Mouse (Mus musculus) midbrain, embryonic 14.5 days (tissue): Measurements from ENCODE around the gene Rab30. TPM values are rescaled to one million over a fixed set of nuclear protein-coding genes. Genes with fewer than 3 reads are reported as not detected.

Experiments
- ATAC-seq: fragments of 200-750 bp; cut with Nextera tagmentation; 2 replicates; pipeline ENCODE4 v1.8.0; 2017; ENCODE audit warnings: moderate number of reproducible peaks, moderate library complexity; ENCODE audit not compliant: low FRiP score, low TSS enrichment
- DNase-seq: peaks from one replicate; pipeline ENCODE4 v3.0.0-alpha.2; 2015
- H3K27ac ChIP-seq: fragments of 300-500 bp; sonication (generic); replicated peaks from 2 replicates; pipeline ENCODE4 v1.5.1; 2014; ENCODE audit warnings: mild to moderate bottlenecking, low read depth, low read length, moderate library complexity
- H3K27me3 ChIP-seq: fragments of 300-500 bp; sonication (generic); 2 replicates; pipeline ENCODE4 v1.6.1; 2014; ENCODE audit warnings: low read length, control low read depth, mixed read lengths; ENCODE audit not compliant: control insufficient read depth, insufficient read depth
- H3K36me3 ChIP-seq: fragments of 300-500 bp; sonication (generic); 2 replicates; pipeline ENCODE4 v1.6.1; 2014; ENCODE audit warnings: low read length, control low read depth; ENCODE audit not compliant: control insufficient read depth, insufficient read depth
- H3K4me1 ChIP-seq: fragments of 300-500 bp; sonication (generic); 2 replicates; pipeline ENCODE4 v1.6.1; 2014; ENCODE audit warnings: mild to moderate bottlenecking, antibody characterized with exemption, low read length, control low read depth; ENCODE audit not compliant: control insufficient read depth, insufficient read depth
- H3K4me2 ChIP-seq: fragments of 300-500 bp; sonication (generic); 2 replicates; pipeline ENCODE4 v1.6.1; 2014; ENCODE audit warnings: mild to moderate bottlenecking, low read length, moderate library complexity
- H3K4me3 ChIP-seq: fragments of 300-500 bp; sonication (generic); replicated peaks from 2 replicates; pipeline ENCODE4 v1.5.1; 2014; ENCODE audit warnings: low read depth, low read length
- H3K9ac ChIP-seq: fragments of 300-500 bp; sonication (generic); replicated peaks from 2 replicates; pipeline ENCODE4 v1.6.1; 2014; ENCODE audit warnings: mild to moderate bottlenecking, low read length, moderate library complexity
- H3K9me3 ChIP-seq: fragments of 300-500 bp; sonication (generic); 2 replicates; pipeline ENCODE4 v1.6.1; 2016; ENCODE audit warnings: low read length, control low read depth, mixed read lengths; ENCODE audit not compliant: control insufficient read depth
- WGBS: fragments of 180-500 bp; shearing (Covaris S2); extraction: QIAGEN DNeasy Blood & Tissue Kit; methylation state at CpG from one replicate; pipeline ENCODE4 v1.1.7; 2014; 5-methylcytosine and 5-hydroxymethylcytosine counted together
- polyA plus RNA-seq: library from polyadenylated mRNA; unstranded; fragments of >200 nt; fragmentation: Nextera tagmentation; extraction: Ambion mirVana; gene quantifications from 2 replicates; pipeline ENCODE4 v1.2.1, GENCODE M21; 2014

Gene Rab30
- 28.1 and 40.2 TPM in 2 replicates for polyA plus RNA-seq

DNA sequence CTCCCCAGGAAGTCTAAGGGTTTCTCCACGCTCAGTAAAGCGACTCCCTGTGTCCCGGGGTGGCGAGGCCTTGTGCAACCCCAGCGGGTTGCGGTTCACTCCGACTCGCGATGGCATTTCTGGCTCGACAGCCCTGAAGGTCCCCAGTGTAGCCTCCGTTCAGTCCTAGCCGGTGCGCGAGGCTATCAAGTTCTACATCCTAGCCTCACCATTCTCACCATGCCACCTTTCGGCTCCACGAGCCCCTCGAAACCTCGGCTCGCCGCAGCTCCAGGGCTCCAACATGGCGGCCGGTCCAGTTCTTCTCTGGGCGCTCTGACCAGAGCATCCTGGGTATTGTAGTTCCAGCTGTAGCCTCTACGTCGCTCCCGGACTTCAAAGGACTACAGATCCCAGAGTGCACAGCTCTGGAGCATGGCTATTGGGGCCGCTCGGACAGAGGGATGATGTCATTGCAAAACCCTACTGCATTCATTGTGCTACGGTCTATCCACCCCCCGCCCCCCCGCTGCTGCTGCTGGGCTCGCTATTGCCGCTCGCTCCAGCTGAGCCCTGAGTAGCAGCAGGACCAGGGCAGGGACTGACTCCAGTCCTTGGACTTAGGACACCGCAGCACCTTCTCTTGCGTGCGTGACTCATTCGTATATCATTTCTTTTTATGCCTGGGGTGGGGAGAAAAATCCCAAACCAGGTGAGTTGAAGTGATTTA, at the start of gene Rab30:
Gene Rab30, plus strand, starts transcription at position 452 of the 709 bp plus-strand sequence.
- DNase-seq (peak; percentile 98), ATAC-seq (peak; percentile 100)
- Histone ChIP-seq H3K4me3 (peak within 1 kb of the TSS; percentile 90), H3K4me2 (peak within 1 kb of the TSS; percentile 90), H3K36me3 (peaks cover 17% of the 10 kb centered on the region), H3K9me3 (no peaks in the 10 kb centered on the region), H3K9ac (peak within 1 kb of the TSS; percentile 93), H3K27me3 (no peaks in the 10 kb centered on the region), H3K27ac (peak within 1 kb of the TSS; percentile 98), H3K4me1 (peaks cover 44% of the 10 kb centered on the region)
- WGBS, result under 1% methylated on average over 38 of the region's 38 CpGs

DNA sequence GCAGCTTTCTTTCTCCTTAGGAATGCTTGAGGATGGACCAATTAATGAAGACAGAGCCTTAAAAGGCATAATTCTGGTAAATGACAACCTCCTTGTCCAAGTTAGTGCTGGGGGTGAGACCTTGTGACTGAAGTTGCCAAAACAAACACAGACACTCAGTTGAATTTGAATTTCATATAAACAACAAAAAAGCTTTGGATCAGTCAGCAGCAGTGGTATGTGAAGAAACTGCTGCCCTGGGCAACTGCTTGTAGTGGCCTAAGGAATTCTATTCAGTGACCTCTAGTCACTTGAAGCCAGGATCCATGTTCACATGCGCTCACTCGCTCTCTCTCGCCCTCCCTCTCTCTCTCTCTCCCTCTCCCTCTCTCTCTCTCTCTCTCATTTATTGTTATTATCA, 45.0 kb upstream of the Rab30 start:
- no peaks in the 10 kb centered on the region for H3K9me3 ChIP-seq
- H3K9ac ChIP-seq, result no peak overlapping the region
- no peak for ATAC-seq
- peak; percentile 1 for DNase-seq
- no peak overlapping the region for H3K4me3 ChIP-seq
- H3K4me1 ChIP-seq, result no peaks in the 10 kb centered on the region
- H3K36me3 ChIP-seq, result no peaks in the 10 kb centered on the region
- no peak overlapping the region for H3K27ac ChIP-seq
- 43% methylated on average over 3 of the region's 3 CpGs for WGBS
- no peaks in the 10 kb centered on the region for H3K27me3 ChIP-seq
- H3K4me2 ChIP-seq, result no peak overlapping the region

DNA sequence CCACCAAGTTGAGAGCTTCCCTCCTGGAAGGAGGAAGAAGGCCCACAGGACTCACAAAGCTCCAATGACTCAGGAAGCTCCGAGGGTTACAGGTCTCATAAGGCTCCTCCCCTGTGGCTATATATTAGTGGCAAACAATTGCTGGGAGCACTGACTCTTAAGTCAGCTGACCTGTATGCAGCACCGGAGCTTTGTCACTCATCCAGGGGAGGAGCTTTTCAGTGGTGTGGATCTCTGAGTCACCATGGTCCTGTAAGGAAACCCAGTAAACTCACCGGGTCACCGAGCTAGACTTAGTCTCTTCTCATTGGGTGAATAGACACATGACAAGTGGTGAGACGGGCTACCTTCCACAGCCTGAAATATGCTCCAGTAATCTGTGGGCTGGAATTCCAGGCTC, 42.6 kb upstream of the Rab30 start:
- Histone ChIP-seq H3K4me2 (no peak overlapping the region), H3K9ac (no peak overlapping the region), H3K27ac (no peak overlapping the region), H3K27me3 (no peaks in the 10 kb centered on the region), H3K4me1 (no peaks in the 10 kb centered on the region), H3K4me3 (no peak overlapping the region), H3K36me3 (no peaks in the 10 kb centered on the region), H3K9me3 (no peaks in the 10 kb centered on the region)
- WGBS, result 86% methylated on average over 5 of the region's 5 CpGs
- no peak for ATAC-seq
- DNase-seq, result no peak

DNA sequence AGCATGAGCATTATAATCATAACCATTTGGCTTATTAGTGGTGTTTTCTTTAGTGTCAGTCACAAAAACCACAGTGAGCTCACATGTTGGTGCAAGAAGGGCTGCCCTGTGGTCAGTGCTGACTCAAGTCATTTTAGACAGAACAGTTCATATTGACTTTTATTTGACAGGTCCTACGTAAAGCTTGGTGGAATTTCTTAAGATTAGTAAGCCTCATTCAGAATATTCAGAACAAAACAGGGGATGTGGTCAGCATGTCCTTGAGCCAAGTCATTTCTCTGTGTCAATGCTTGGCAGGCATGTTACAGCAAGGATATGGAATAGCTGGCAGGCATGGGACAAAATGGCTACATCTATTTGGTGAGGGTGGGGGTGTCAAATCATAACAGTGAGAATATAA, 37.7 kb upstream of the Rab30 start:
- Histone ChIP-seq H3K4me1 (no peaks in the 10 kb centered on the region), H3K4me2 (no peak overlapping the region), H3K9ac (no peak overlapping the region), H3K27ac (no peak overlapping the region), H3K9me3 (no peaks in the 10 kb centered on the region), H3K27me3 (no peaks in the 10 kb centered on the region), H3K4me3 (no peak overlapping the region), H3K36me3 (no peaks in the 10 kb centered on the region)
- ATAC-seq (no peak), DNase-seq (no peak)
- 75% methylated on average over 1 of the region's 1 CpGs for WGBS

- Histone ChIP-seq H3K4me1 (no peaks in the 10 kb centered on the region), H3K27me3 (no peaks in the 10 kb centered on the region), H3K36me3 (no peaks in the 10 kb centered on the region), H3K9me3 (no peaks in the 10 kb centered on the region), H3K4me3 (no peak overlapping the region), H3K4me2 (no peak overlapping the region), H3K9ac (no peak overlapping the region), H3K27ac (no peak overlapping the region)
- DNase-seq (no peak), ATAC-seq (no peak)
- WGBS, result 77% methylated on average over 2 of the region's 2 CpGs
These were observed 35.9 kb upstream of the Rab30 start for GRCm38 (mm10) chr7:92705534-92705933.

DNA sequence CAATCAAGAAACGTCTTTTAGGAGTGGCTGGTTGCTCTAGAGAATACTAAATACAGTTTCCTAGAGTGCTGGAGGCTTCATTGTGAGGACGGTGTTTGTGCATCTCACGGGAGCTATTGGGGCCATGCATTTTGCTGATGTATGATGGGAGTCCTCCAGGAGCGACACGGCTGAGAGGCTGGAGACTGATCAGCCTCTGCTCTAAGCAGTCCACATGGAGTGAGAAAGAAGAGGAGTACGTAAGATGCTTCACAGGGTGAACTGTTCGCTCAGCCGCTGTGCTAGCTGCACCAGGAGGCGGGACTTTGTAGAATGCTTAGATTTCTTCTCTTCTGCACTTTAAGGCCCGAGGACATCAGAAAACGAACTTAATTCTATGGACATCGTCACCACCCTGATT, 34.7 kb upstream of the Rab30 start:
- H3K4me3 ChIP-seq, result no peak overlapping the region
- H3K36me3 ChIP-seq, result no peaks in the 10 kb centered on the region
- H3K4me1 ChIP-seq, result no peaks in the 10 kb centered on the region
- no peaks in the 10 kb centered on the region for H3K9me3 ChIP-seq
- no peak for ATAC-seq
- DNase-seq, result no peak
- WGBS, result 73% methylated on average over 12 of the region's 12 CpGs
- H3K27ac ChIP-seq, result no peak overlapping the region
- no peaks in the 10 kb centered on the region for H3K27me3 ChIP-seq
- no peak overlapping the region for H3K9ac ChIP-seq
- no peak overlapping the region for H3K4me2 ChIP-seq

GRCm38 (mm10) chr7:92709573-92709972, 31.8 kb upstream of the Rab30 start:
- 69% methylated on average over 2 of the region's 2 CpGs for WGBS
- no peak overlapping the region for H3K27ac ChIP-seq
- DNase-seq, result no peak
- no peak for ATAC-seq
- H3K9me3 ChIP-seq, result no peaks in the 10 kb centered on the region
- H3K36me3 ChIP-seq, result no peaks in the 10 kb centered on the region
- H3K9ac ChIP-seq, result no peak overlapping the region
- H3K27me3 ChIP-seq, result no peaks in the 10 kb centered on the region
- no peak overlapping the region for H3K4me3 ChIP-seq
- no peaks in the 10 kb centered on the region for H3K4me1 ChIP-seq
- no peak overlapping the region for H3K4me2 ChIP-seq

GRCm38 (mm10) chr7:92711593-92711992, 29.8 kb upstream of the Rab30 start:
- no peaks in the 10 kb centered on the region for H3K27me3 ChIP-seq
- no peak overlapping the region for H3K4me3 ChIP-seq
- ATAC-seq (no peak), DNase-seq (no peak)
- no peaks in the 10 kb centered on the region for H3K4me1 ChIP-seq
- no peak overlapping the region for H3K4me2 ChIP-seq
- no peak overlapping the region for H3K9ac ChIP-seq
- 92% methylated on average over 3 of the region's 3 CpGs for WGBS
- no peak overlapping the region for H3K27ac ChIP-seq
- no peaks in the 10 kb centered on the region for H3K9me3 ChIP-seq
- no peaks in the 10 kb centered on the region for H3K36me3 ChIP-seq

GRCm38 (mm10) chr7:92715055-92715454, 26.3 kb upstream of the Rab30 start:
- H3K4me3 ChIP-seq, result no peak overlapping the region
- 97% methylated on average over 1 of the region's 1 CpGs for WGBS
- DNase-seq, result no peak
- H3K9ac ChIP-seq, result no peak overlapping the region
- no peaks in the 10 kb centered on the region for H3K36me3 ChIP-seq
- no peaks in the 10 kb centered on the region for H3K9me3 ChIP-seq
- no peak overlapping the region for H3K27ac ChIP-seq
- H3K4me2 ChIP-seq, result no peak overlapping the region
- H3K4me1 ChIP-seq, result no peaks in the 10 kb centered on the region
- ATAC-seq, result no peak
- no peaks in the 10 kb centered on the region for H3K27me3 ChIP-seq
